Mouse (Mus musculus): Measurements from ENCODE around the gene Map4k5. TPM values are rescaled to one million over a fixed set of nuclear protein-coding genes. Genes with fewer than 3 reads are reported as not detected.

Map4k5 gene
- polyA plus RNA-seq, 1 experiment: not detected

DNA sequence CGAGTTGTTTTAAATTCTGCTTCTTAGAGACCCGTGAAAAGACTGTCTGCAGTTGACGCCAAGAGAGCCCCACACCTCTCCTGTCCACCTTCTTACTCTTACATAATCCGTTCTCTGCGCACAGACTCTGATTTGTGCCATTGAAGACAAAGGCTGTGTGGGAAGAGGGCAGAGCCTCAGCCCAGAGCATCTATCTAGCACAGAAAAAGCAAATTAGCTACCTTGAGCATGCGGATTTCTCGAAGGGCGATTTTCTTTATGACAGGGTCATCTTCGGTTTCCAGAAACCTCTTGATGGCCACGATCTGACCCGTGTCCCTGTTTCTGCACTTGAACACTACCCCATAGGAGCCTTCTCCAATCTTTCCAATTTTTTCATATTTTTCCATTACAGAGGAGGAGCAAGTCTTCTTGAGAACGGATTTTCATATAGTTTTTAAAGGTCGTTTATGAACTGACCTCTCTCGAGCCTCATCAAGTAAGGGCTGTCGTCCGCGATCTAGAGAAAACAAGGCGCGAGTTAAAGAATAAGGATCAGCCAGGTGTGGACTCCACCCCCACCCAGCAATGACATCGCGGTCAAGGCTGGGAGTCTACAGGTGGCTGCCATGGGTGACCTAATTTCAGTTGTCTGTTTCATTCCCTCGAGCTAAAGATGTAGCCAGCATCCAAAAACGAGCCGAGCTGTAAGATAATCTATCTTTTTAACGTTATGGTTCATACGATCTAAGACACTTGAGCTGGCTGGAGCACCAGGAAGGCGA, 103.1 kb downstream of the Map4k5 start:
- WGBS: 32% methylated on average over 27 of the region's 27 CpGs

DNA sequence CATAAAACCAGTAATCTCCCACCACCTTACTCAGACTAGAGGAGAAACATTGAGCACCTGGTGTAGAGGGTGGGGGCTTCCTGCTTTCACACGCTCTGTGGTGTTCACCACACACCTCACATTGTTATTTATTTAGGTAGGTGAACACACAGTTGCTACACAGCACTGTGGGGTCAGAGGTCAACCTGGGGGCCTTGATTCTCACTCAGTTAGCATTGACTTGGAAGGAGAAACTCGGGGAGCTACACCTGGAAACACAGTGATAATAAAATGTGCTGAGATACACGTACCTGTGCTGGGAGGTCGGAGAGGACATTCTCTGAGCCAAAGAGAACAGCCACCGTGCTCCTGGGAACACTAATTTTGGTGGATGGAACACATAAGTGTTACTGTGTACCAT, 104.6 kb downstream of the Map4k5 start:
- H3K4me1 ChIP-seq (ENCODE audit: control insufficient read depth, insufficient read depth, low read length): peaks cover 7% of the 10 kb centered on the region; the same call in 1 of the 2 replicates
- TF ChIP-seq CTCF (IDR thresholded peaks at IDR 0.05; ENCODE audit: insufficient read depth, low read depth, low read length): no peak
- no peak for TF ChIP-seq POLR2A (IDR thresholded peaks at IDR 0.05; ENCODE audit: insufficient read depth, low read depth, low read length)
- no peak overlapping the region for H3K4me3 ChIP-seq (ENCODE audit: insufficient read depth, low read depth, low read length)
- 92% methylated on average over 5 of the region's 5 CpGs for whole genome bisulfite sequencing
- no peak overlapping the region for H3K27ac ChIP-seq (ENCODE audit: insufficient read depth, low read depth, low read length)

More for the DNA sequence above, 103.1 kb downstream of the Map4k5 start:
- Histone ChIP-seq H3K4me3 (ENCODE audit: insufficient read depth, low read depth, low read length) (peak overlapping the region; percentile 66), H3K4me1 (ENCODE audit: control insufficient read depth, insufficient read depth, low read length) (peaks cover 7% of the 10 kb centered on the region; the same call in 1 of the 2 replicates), H3K27ac (ENCODE audit: insufficient read depth, low read depth, low read length) (peak overlapping the region; percentile 31)
- TF ChIP-seq POLR2A (IDR thresholded peaks at IDR 0.05; ENCODE audit: insufficient read depth, low read depth, low read length) (no peak), CTCF (IDR thresholded peaks at IDR 0.05; ENCODE audit: insufficient read depth, low read depth, low read length) (no peak)

DNA sequence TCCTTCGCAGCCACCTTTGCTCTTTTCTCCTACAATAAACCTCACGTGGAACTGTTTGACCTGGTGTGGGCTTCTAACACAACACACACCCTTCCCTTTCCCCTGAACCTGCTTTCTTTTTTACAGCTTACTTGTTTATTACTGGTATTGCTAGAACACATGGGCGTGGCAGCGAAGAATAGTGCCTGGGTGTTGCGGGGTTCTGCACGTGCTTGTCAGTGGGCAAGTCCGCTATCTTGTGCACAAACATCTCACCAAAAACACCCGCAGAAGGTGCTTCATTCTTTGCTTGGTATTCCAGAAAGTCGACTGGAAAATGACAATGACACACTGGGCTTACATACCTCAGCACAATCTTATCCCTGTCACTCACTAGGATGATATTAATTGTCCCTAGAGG, 107.5 kb downstream of the Map4k5 start:
- no peak for TF ChIP-seq POLR2A (IDR thresholded peaks at IDR 0.05; ENCODE audit: insufficient read depth, low read depth, low read length)
- TF ChIP-seq CTCF (IDR thresholded peaks at IDR 0.05; ENCODE audit: insufficient read depth, low read depth, low read length): no peak
- H3K4me3 ChIP-seq (ENCODE audit: insufficient read depth, low read depth, low read length): no peak overlapping the region
- peaks cover 4% of the 10 kb centered on the region; the same call in 1 of the 2 replicates for H3K4me1 ChIP-seq (ENCODE audit: control insufficient read depth, insufficient read depth, low read length)
- H3K27ac ChIP-seq (ENCODE audit: insufficient read depth, low read depth, low read length): no peak overlapping the region
- WGBS: 90% methylated on average over 9 of the region's 9 CpGs

DNA sequence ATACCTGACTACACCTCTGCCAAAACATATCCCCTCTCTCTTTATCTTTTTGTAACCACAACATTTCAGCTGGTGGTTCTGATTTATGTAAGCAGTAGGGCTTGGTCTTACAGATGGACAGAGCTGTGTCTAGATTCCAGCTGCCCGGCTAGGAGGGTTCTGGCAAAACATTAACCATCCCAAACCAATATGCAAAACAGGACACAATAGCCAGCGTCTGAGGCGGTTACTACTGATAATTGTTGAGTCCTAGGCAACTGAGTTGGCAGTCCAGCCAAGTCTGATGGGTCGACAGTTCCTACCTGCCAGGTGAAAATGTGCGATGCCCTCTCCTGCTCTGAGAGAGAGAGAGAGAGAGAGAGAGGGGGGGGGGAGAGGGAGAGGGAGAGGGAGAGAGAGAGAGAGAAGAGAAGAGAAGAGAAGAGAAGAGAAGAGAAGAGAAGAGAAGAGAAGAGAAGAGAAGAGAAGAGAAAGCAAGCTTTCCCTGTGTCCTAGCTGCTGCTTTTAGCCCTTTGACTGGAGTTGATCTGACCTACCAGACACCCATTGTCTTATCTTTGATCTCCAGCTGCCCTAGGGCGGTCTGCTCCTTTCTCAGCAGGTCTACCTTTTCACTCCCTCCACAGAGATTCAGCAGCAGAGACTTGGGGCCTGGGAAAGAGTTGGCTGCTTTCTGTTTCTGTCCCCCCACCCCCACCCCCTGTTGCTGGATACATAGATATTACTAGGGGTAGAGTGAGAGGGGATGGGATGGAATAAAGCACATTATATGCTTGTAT, 109.6 kb downstream of the Map4k5 start:
- H3K27ac ChIP-seq (ENCODE audit: insufficient read depth, low read depth, low read length): no peak overlapping the region
- TF ChIP-seq POLR2A (IDR thresholded peaks at IDR 0.05; ENCODE audit: insufficient read depth, low read depth, low read length) (no peak), CTCF (IDR thresholded peaks at IDR 0.05; ENCODE audit: insufficient read depth, low read depth, low read length) (no peak)
- H3K4me1 ChIP-seq (ENCODE audit: control insufficient read depth, insufficient read depth, low read length): no peaks in the 10 kb centered on the region
- H3K4me3 ChIP-seq (ENCODE audit: insufficient read depth, low read depth, low read length): no peak overlapping the region
- 77% methylated on average over 6 of the region's 6 CpGs for WGBS

DNA sequence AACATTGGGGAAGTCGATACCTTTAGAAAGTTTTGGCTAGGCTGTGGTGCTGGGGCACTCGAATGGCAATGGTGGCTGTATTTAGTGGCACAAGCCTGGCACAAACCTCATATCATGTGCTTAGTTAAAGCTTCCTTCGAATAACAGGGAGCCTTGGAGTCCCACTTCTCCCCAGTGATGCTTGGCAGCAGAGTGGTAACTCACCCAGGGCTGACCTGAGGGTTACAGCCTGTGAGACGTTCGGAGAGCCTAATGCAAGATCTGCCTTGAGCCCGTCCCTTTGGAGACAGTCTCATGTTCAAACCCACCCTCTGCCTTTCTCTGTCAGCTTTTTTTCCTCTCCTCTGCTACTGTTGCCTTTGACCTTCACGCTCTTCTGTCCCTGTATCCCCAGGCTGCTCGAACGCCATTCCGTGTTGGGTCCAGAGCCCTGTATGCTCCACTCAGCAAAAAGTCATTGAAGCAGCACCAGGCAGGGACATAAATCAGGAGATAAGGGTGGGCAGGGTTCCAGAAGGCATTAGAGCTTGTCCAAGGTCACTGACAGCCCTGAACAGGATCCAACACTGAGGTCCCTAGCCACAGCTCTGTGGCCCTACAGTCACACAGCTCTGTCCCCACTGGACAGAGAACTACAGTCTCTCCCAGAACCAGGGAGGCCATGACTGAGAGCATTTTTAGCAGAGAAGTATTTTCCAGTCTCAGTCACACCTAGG, 110.9 kb downstream of the Map4k5 start:
- no peak overlapping the region for H3K4me3 ChIP-seq (ENCODE audit: insufficient read depth, low read depth, low read length)
- H3K27ac ChIP-seq (ENCODE audit: insufficient read depth, low read depth, low read length): no peak overlapping the region
- H3K4me1 ChIP-seq (ENCODE audit: control insufficient read depth, insufficient read depth, low read length): no peaks in the 10 kb centered on the region
- TF ChIP-seq POLR2A (IDR thresholded peaks at IDR 0.05; ENCODE audit: insufficient read depth, low read depth, low read length) (no peak), CTCF (IDR thresholded peaks at IDR 0.05; ENCODE audit: insufficient read depth, low read depth, low read length) (no peak)
- WGBS: 86% methylated on average over 10 of the region's 10 CpGs

DNA sequence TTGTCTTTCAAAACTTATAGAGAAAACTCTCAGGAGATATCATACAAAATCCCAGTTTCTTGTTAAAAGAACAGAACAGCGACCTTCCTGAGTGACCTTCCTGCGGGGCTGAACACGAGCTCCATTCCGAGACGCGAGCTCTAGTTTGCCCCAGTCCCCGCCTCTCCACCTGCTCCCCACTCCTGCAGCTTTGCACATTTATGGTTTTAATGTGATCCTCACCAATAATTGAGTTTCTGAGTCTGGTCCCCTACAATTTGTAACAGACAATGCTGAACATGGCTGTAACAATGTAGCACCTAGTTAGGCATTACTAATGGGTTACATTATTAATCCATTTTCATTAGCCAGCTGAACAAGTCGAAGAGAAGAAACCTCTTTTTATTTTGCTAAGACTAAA, 111.5 kb downstream of the Map4k5 start:
- WGBS: 83% methylated on average over 8 of the region's 8 CpGs
- 0 out of 2 replicates have a peak, but pooled peaks cover 4% of the 10 kb centered on the region for H3K4me1 ChIP-seq (ENCODE audit: control insufficient read depth, insufficient read depth, low read length)
- no peak for TF ChIP-seq CTCF (IDR thresholded peaks at IDR 0.05; ENCODE audit: insufficient read depth, low read depth, low read length)
- TF ChIP-seq POLR2A (IDR thresholded peaks at IDR 0.05; ENCODE audit: insufficient read depth, low read depth, low read length): no peak
- no peak overlapping the region for H3K4me3 ChIP-seq (ENCODE audit: insufficient read depth, low read depth, low read length)
- H3K27ac ChIP-seq (ENCODE audit: insufficient read depth, low read depth, low read length): no peak overlapping the region

DNA sequence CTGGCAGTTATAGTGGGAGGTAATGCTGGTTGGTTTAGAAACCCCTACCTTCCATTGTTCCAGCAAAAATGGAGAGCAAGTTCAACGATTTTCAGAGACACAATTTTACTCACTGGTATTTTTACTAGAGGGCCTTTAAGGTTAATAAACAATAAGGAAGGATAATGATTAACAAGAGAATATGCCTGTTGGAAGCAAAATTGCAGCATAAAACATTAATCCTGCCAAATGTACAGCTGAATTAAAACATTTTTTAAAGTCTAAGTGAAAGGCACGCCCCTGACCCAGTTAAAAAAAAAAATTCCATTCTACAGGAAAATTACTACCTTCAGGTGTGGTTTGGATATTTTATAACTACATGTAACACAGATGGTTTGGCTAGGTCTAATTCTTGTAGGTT, 115.0 kb downstream of the Map4k5 start:
- H3K4me3 ChIP-seq (ENCODE audit: insufficient read depth, low read depth, low read length): no peak overlapping the region
- WGBS: 66% methylated on average over 2 of the region's 2 CpGs
- 0 out of 2 replicates have a peak, but pooled peaks cover 4% of the 10 kb centered on the region for H3K4me1 ChIP-seq (ENCODE audit: control insufficient read depth, insufficient read depth, low read length)
- TF ChIP-seq POLR2A (IDR thresholded peaks at IDR 0.05; ENCODE audit: insufficient read depth, low read depth, low read length) (no peak), CTCF (IDR thresholded peaks at IDR 0.05; ENCODE audit: insufficient read depth, low read depth, low read length) (no peak)
- no peak overlapping the region for H3K27ac ChIP-seq (ENCODE audit: insufficient read depth, low read depth, low read length)

DNA sequence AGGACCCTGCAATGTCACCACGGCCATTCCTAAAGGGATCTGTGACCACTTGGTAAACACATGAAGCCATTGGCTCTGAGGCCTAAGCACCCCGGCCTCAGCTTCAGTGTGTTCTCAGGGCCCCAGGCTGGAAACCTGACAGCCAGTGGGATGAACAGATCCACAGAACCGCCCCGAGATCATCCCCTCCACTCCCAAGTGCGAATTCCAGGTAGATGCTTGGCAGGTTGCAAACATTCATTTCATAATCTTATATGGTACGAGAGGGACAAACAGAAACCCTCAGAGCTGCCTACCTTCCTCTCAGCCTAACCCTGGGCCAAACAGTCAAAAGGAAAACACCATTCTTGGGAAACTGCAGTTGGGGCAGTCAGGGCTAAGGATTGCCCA, 115.7 kb downstream of the Map4k5 start:
- TF ChIP-seq POLR2A (IDR thresholded peaks at IDR 0.05; ENCODE audit: insufficient read depth, low read depth, low read length) (no peak), CTCF (IDR thresholded peaks at IDR 0.05; ENCODE audit: insufficient read depth, low read depth, low read length) (no peak)
- 94% methylated on average over 6 of the region's 6 CpGs for WGBS
- no peak overlapping the region for H3K27ac ChIP-seq (ENCODE audit: insufficient read depth, low read depth, low read length)
- H3K4me1 ChIP-seq (ENCODE audit: control insufficient read depth, insufficient read depth, low read length): 0 out of 2 replicates have a peak, but pooled peaks cover 4% of the 10 kb centered on the region
- no peak overlapping the region for H3K4me3 ChIP-seq (ENCODE audit: insufficient read depth, low read depth, low read length)
